Mouse (Mus musculus): ENCODE results near the gene Fkbp15. TPM values are rescaled to one million over a fixed set of nuclear protein-coding genes. Genes with fewer than 3 reads are reported as not detected.

Fkbp15 gene
- total RNA-seq, 1 experiment = 20.7 TPM

GRCm38 (mm10) chr4:62297280-62298130, 62.8 kb downstream of the Fkbp15 start:
- no peak overlapping the region for H3K4me3 ChIP-seq (ENCODE audit: insufficient read depth in 1 of 2, low read depth in 1 of 2, low read length in 2 of 2, poor library complexity in 1 of 2, severe bottlenecking in 1 of 2)
- no peak for TF ChIP-seq CHD2 (IDR thresholded peaks at IDR 0.05; ENCODE audit: low read depth, low read length)
- TF ChIP-seq ZC3H11A (IDR thresholded peaks at IDR 0.05; ENCODE audit: borderline replicate concordance, low read depth, low read length) = no peak
- no peak for TF ChIP-seq ZNF384 (IDR thresholded peaks at IDR 0.05; ENCODE audit: low read depth, low read length)
- no peak for TF ChIP-seq HCFC1 (IDR thresholded peaks at IDR 0.05; ENCODE audit: borderline replicate concordance, insufficient read depth, low read length)
- no peak for TF ChIP-seq MAFK (IDR thresholded peaks at IDR 0.05; ENCODE audit: insufficient read depth, low read depth, low read length)
- peaks cover 0 to 3% of the 10 kb centered on the region in 2 experiments; a peak in 1 of 4 replicates for H3K4me1 ChIP-seq (ENCODE audit: control insufficient read depth in 2 of 2, insufficient read depth in 2 of 2, low read length in 2 of 2, poor library complexity in 1 of 2)
- no peak for DNase-seq (ENCODE audit: low read depth, low spot score)
- no peaks in the 10 kb centered on the region for H3K9me3 ChIP-seq (ENCODE audit: control insufficient read depth, insufficient read depth, low read depth, low read length)
- H3K9ac ChIP-seq (ENCODE audit: insufficient read depth, low read depth, low read length, poor library complexity, severe bottlenecking) = no peak overlapping the region
- H3K27ac ChIP-seq (ENCODE audit: insufficient read depth, low read depth, low read length, poor library complexity, severe bottlenecking) = no peak overlapping the region
- in situ Hi-C loops (cut with MboI; ENCODE audit: low sequenced_read_pairs in 2 of 2, unreplicated experiment in 2 of 2) = no loop called here
- peaks cover 7% of the 10 kb centered on the region for H3K36me3 ChIP-seq (ENCODE audit: control insufficient read depth, insufficient read depth, low read length, poor library complexity, severe bottlenecking)

- in situ Hi-C loops (cut with MboI; ENCODE audit: low sequenced_read_pairs in 2 of 2, unreplicated experiment in 2 of 2) = no loop called here
These were observed 65.6 kb downstream of the Fkbp15 start for GRCm38 (mm10) chr4:62294741-62295140.

GRCm38 (mm10) chr4:62293219-62293861, 67.0 kb downstream of the Fkbp15 start:
- TF ChIP-seq ZNF384 (IDR thresholded peaks at IDR 0.05; ENCODE audit: low read depth, low read length) (no peak), CHD2 (IDR thresholded peaks at IDR 0.05; ENCODE audit: low read depth, low read length) (no peak), HCFC1 (IDR thresholded peaks at IDR 0.05; ENCODE audit: borderline replicate concordance, insufficient read depth, low read length) (no peak), MAFK (IDR thresholded peaks at IDR 0.05; ENCODE audit: insufficient read depth, low read depth, low read length) (no peak), ZC3H11A (IDR thresholded peaks at IDR 0.05; ENCODE audit: borderline replicate concordance, low read depth, low read length) (no peak)
- Histone ChIP-seq H3K36me3 (ENCODE audit: control insufficient read depth, insufficient read depth, low read length, poor library complexity, severe bottlenecking) (peaks cover 3% of the 10 kb centered on the region; the same call in 1 of the 2 replicates), H3K9me3 (ENCODE audit: control insufficient read depth, insufficient read depth, low read depth, low read length) (no peaks in the 10 kb centered on the region), H3K4me1 (ENCODE audit: control insufficient read depth in 2 of 2, insufficient read depth in 2 of 2, low read length in 2 of 2, poor library complexity in 1 of 2) (peaks cover 0 to 3% of the 10 kb centered on the region in 2 experiments; a peak in 1 of 4 replicates), H3K4me3 (ENCODE audit: insufficient read depth in 1 of 2, low read depth in 1 of 2, low read length in 2 of 2, poor library complexity in 1 of 2, severe bottlenecking in 1 of 2) (no peak overlapping the region), H3K9ac (ENCODE audit: insufficient read depth, low read depth, low read length, poor library complexity, severe bottlenecking) (no peak overlapping the region), H3K27ac (ENCODE audit: insufficient read depth, low read depth, low read length, poor library complexity, severe bottlenecking) (no peak overlapping the region; the same call in 1 of the 2 replicates)
- in situ Hi-C loops (cut with MboI; ENCODE audit: low sequenced_read_pairs in 2 of 2, unreplicated experiment in 2 of 2) = no loop called here
- DNase-seq (ENCODE audit: low read depth, low spot score) = no peak

More at GRCm38 (mm10) chr4:62294741-62295140, 65.6 kb downstream of the Fkbp15 start:
- peaks cover 0 to 3% of the 10 kb centered on the region in 2 experiments; a peak in 1 of 4 replicates for H3K4me1 ChIP-seq (ENCODE audit: control insufficient read depth in 2 of 2, insufficient read depth in 2 of 2, low read length in 2 of 2, poor library complexity in 1 of 2)
- H3K36me3 ChIP-seq (ENCODE audit: control insufficient read depth, insufficient read depth, low read length, poor library complexity, severe bottlenecking) = peaks cover 6% of the 10 kb centered on the region
- H3K9me3 ChIP-seq (ENCODE audit: control insufficient read depth, insufficient read depth, low read depth, low read length) = no peaks in the 10 kb centered on the region
- no peak overlapping the region for H3K27ac ChIP-seq (ENCODE audit: insufficient read depth, low read depth, low read length, poor library complexity, severe bottlenecking)
- TF ChIP-seq ZC3H11A (IDR thresholded peaks at IDR 0.05; ENCODE audit: borderline replicate concordance, low read depth, low read length) (no peak), CHD2 (IDR thresholded peaks at IDR 0.05; ENCODE audit: low read depth, low read length) (no peak), ZNF384 (IDR thresholded peaks at IDR 0.05; ENCODE audit: low read depth, low read length) (no peak), MAFK (IDR thresholded peaks at IDR 0.05; ENCODE audit: insufficient read depth, low read depth, low read length) (no peak), HCFC1 (IDR thresholded peaks at IDR 0.05; ENCODE audit: borderline replicate concordance, insufficient read depth, low read length) (no peak)
- no peak for DNase-seq (ENCODE audit: low read depth, low spot score)
- H3K9ac ChIP-seq (ENCODE audit: insufficient read depth, low read depth, low read length, poor library complexity, severe bottlenecking) = no peak overlapping the region
- H3K4me3 ChIP-seq (ENCODE audit: insufficient read depth in 1 of 2, low read depth in 1 of 2, low read length in 2 of 2, poor library complexity in 1 of 2, severe bottlenecking in 1 of 2) = no peak overlapping the region

GRCm38 (mm10) chr4:62292461-62293180, 67.7 kb downstream of the Fkbp15 start:
- Histone ChIP-seq H3K9ac (ENCODE audit: insufficient read depth, low read depth, low read length, poor library complexity, severe bottlenecking) (no peak overlapping the region), H3K9me3 (ENCODE audit: control insufficient read depth, insufficient read depth, low read depth, low read length) (no peaks in the 10 kb centered on the region), H3K36me3 (ENCODE audit: control insufficient read depth, insufficient read depth, low read length, poor library complexity, severe bottlenecking) (peaks cover 3% of the 10 kb centered on the region; the same call in 1 of the 2 replicates), H3K4me3 (ENCODE audit: insufficient read depth in 1 of 2, low read depth in 1 of 2, low read length in 2 of 2, poor library complexity in 1 of 2, severe bottlenecking in 1 of 2) (no peak overlapping the region), H3K4me1 (ENCODE audit: control insufficient read depth in 2 of 2, insufficient read depth in 2 of 2, low read length in 2 of 2, poor library complexity in 1 of 2) (peaks cover 0 to 6% of the 10 kb centered on the region in 2 experiments; a peak in 2 of 4 replicates), H3K27ac (ENCODE audit: insufficient read depth, low read depth, low read length, poor library complexity, severe bottlenecking) (no peak overlapping the region)
- TF ChIP-seq MAFK (IDR thresholded peaks at IDR 0.05; ENCODE audit: insufficient read depth, low read depth, low read length) (no peak), ZNF384 (IDR thresholded peaks at IDR 0.05; ENCODE audit: low read depth, low read length) (no peak), HCFC1 (IDR thresholded peaks at IDR 0.05; ENCODE audit: borderline replicate concordance, insufficient read depth, low read length) (no peak), CHD2 (IDR thresholded peaks at IDR 0.05; ENCODE audit: low read depth, low read length) (no peak), ZC3H11A (IDR thresholded peaks at IDR 0.05; ENCODE audit: borderline replicate concordance, low read depth, low read length) (no peak)
- in situ Hi-C loops (cut with MboI; ENCODE audit: low sequenced_read_pairs in 2 of 2, unreplicated experiment in 2 of 2) = no loop called here
- no peak for DNase-seq (ENCODE audit: low read depth, low spot score)
